Mouse (Mus musculus) monocyte, adult 5-6 weeks (primary cell): ENCODE measurements around the gene Foxred2. TPM values are rescaled to one million over a fixed set of nuclear protein-coding genes. Genes with fewer than 3 reads are reported as not detected.

ENCODE experiments used
- ATAC-seq: fragments of 153-309, 156-312 bp; replicated peaks from 2 replicates; pipeline ENCODE4 v1.8.0; 2017; ENCODE audit warnings: mild to moderate bottlenecking; ENCODE audit not compliant: low TSS enrichment, insufficient number of reproducible peaks, severe bottlenecking, poor library complexity, low FRiP score
- total RNA-seq: library from RNA; stranded (forward); fragments of 200-1000, 200-491, 200-594 nt; gene quantifications from 3 replicates; pipeline ENCODE4 v1.2.3, GENCODE M21; 2017

Foxred2 gene
- total RNA-seq, 1 experiment from 2014 or later: 5.1 TPM

DNA sequence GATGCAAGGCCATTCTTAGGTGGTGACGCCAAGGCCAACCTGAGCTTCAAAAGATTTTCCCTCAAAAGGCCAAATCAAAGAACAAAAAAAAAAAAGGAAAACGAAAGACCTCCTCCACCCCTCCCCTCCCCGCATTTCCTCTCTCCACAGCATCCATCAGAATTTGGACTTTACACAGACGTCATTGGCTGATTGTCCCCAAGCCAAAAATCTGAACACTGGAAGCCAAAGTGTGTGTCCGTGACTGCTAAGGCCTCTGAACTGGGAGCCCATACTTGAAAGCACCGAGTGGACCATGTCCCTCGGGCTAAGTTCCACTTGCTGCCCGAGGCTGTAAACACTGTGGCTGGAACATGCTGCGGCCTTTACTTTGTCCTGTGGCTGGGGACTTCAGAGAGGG lies 33.8 kb downstream of the Foxred2 start:
- no peak for ATAC-seq

DNA sequence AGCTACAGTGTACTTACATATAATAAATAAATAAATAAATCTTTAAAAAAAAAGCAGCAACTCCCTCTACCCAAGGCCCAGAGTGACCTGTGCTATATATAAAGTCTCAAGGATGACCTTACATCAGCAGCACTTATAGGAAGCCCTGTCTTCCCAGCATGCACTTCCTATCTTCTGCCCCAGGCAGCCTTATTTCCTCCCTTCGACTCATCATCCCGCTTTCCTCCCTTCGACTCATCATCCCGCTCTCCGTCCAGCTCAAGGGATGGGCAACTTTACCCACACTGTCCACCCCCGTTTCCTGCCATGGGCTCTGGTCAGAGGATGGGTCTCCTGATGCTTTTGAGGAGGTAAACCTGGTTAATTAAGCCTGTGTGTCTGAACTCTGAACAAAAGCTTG lies 34.9 kb downstream of the Foxred2 start:
- ATAC-seq: no peak

DNA sequence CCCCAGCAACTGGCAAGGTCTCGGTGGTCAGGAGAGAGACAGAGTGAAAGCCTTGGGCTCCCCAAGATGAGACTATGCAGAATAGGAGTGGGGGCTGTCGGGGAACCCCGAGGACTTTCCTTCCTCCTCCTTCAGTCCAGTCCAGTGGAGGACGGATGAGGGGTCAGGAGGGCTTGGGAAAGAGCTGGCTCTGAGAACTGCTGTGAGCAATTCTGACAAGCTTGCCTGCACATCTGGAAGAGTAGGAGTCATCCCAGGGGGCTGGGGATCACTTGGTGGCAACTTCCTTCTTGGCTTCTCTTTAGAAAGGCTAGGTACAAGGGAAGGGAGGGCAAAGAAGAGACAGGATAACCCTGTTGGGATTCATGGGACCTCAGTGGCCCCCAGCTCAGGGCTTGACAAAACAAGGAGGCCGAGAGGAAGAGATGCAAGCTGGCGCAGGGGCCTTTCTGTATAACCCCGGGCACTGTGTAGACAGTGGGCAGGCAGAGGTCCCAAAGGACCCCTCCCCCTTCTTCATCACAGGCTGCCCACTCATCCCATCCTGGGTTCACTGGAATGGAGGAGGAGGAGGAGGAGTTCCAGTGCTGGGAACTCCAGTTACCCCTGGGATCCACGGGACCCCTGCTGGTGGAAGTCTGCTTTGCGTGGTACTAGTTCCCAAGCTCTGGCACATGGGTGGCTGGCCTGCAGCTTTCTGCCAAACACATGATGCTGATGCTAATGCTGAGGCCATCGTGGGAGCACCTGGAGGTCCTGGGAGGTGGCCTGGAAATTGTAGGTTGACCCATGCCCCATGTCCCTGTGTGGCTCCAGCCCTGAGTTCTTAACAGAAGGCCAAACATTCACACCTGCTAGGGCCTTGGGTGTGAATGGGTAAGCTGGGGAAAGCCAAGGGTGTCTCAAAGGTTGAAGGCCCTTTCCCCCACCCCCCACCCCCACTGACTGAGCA lies 35.7 kb downstream of the Foxred2 start:
- ATAC-seq: no peak

DNA sequence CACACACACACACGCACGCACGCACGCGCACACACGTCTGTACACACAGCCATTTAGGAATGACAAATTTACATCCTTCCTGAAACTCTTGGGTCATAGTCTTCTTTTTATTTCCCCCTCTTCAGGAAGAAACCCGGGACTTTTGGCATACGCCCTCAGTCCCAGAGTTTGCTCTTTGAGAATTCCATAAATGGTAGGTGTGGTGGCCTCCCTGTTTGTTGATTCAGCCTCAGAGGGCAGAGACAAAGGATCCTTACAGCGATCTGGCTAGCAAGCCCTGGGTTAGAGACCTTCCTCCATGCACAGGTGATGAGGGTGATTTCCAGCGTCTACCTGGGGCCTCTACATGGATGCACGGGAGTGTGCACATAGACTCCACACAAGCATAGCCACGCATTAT lies 37.1 kb downstream of the Foxred2 start:
- ATAC-seq: no peak

DNA sequence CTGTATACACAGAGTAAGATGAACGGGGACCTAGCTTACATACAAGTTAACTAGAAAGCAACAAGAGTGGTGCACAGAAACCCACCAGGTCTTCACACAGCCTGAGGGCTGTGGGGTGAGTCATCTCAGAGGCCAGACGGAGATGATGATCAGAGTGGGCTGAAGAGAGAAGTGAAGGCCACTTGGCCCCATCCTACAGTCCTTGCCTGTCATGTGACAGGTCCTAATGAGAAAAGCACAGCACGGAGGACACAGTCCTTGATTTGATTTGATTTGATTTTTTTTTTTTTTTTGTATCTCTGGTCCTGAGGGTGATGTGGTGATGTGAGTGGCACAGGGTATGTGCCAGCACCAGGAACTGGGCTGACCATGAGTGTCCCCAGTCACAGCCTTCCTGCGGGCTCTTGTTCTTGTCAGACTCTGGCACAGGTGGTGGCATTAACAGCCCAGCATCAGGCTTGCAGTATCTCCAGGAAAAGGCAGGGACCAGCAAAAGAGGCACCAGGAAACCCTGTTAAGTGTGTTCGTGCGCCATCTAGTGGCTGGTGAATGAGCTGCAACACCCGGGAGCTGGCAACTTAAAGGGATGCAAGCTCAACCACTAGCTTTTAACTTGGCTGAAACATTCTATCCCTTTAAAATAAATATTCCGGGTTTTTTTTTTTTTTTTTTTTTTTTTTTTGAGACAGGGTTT lies 39.5 kb downstream of the Foxred2 start:
- ATAC-seq: peak; percentile 64

DNA sequence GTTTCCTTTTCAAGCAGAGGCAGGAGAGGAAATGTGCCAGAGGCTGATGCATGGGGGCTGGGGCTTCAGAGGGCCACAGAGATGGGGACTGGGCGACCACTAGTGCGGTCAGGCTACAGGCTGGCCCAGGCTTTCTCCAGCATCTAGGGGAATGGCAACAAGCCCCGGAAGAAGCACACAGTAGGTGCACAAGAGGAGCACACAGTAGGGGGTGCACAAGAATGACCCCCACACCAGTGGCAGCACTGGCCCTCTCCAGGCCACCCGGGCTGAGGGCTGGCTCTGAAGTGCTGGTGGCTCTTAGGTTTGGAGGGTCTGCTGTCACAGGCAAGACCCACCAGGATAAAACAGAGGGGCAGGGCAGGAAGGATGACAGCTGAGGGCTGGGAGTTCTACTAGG lies 41.2 kb downstream of the Foxred2 start:
- ATAC-seq: no peak

DNA sequence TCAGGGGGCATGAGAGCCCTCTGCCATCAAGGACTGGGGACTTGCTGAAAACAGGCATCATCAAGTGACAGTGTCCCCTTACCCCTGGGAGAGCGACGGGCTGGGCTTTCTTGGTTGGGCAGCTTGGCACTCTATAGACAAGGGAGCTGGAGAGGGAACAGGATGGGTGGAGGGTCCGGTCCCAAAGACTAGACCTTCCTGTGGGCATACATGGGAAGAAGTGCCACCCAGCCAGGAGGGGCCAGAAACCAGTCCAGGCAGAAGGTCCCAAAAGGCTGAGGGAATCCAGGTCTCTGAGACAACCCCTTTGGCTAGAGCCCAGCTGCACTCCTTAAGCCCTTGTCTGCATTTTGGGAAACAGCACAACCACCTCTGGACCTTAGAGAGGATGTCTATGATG lies 42.0 kb downstream of the Foxred2 start:
- no peak for ATAC-seq

DNA sequence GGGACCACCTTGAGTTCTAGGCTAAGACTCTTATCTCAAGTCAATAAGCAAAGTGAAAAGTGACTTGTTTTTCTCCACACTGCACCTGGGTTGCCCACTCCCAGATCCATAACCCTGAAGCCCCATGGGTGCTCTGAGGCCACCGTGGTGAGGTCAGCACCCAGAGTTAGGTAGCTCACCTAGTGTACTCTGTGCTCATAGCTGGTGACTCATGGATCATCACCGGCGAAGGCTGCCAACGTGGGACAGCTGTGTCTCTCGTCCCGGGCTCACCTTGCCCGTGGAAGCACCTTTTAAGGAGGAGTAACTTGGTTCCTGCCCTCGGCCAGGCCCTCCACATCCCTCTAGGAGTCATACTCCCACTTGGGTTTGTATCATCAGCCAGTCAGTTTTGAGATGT lies 43.5 kb downstream of the Foxred2 start:
- ATAC-seq: no peak

DNA sequence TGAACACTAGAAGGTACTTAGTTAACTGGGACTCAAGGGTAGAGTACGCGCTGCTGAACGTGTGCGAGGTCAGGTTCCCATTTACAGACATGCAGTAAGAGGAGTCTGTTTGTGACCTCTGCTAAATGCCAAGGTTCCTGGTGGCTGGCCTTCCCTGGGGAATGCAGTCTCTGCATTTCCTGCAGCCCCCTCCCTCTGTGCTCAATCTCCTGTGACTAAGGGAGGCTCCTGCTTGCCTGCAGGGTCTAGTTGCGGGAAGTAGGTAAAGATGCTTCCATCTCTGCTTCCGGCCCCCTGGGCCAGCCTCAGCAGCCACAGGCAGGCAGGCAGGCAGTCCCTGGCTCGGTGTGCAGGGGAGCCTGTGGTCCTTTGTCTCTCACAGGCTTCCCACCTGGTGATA lies 43.9 kb downstream of the Foxred2 start:
- ATAC-seq: no peak

DNA sequence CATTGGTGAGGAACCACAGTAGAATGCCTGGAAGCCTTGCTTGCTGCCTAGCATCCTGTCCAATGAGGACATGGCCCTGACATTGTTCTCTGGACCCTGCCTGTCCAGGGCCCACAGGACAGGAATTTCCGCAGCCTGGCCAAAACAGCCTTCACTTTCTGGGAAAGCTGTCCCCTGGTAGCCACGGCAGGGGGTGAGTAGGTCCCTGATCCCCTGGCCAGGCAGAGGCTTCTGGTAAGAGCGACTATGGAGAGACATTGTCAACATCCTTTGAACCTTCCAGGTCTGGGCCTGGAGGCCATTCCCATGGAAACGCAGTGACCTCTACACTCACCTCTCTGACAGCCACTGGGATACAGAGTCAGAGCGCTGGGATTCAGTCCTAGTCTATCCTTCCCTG lies 44.5 kb downstream of the Foxred2 start:
- no peak for ATAC-seq

DNA sequence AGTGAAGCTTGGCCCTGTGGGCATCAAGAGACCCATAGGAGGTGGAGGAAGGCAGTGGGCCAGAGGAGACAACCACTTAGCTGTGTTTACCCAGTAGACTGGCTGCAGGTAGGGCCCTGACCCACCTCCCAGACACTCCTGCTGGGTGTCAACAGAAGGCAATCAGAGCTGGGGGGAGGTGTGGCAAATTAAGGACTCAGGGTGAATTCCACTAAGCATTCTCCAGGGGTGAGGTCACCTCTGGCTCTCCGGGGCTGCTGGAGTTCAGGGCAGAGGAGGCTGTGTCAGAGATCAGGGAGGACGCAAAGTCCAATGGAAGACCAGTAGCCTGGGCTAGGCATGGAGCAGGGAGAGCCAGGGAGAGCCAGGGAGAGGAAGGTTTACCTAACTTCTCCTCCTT lies 45.5 kb downstream of the Foxred2 start:
- ATAC-seq: no peak

DNA sequence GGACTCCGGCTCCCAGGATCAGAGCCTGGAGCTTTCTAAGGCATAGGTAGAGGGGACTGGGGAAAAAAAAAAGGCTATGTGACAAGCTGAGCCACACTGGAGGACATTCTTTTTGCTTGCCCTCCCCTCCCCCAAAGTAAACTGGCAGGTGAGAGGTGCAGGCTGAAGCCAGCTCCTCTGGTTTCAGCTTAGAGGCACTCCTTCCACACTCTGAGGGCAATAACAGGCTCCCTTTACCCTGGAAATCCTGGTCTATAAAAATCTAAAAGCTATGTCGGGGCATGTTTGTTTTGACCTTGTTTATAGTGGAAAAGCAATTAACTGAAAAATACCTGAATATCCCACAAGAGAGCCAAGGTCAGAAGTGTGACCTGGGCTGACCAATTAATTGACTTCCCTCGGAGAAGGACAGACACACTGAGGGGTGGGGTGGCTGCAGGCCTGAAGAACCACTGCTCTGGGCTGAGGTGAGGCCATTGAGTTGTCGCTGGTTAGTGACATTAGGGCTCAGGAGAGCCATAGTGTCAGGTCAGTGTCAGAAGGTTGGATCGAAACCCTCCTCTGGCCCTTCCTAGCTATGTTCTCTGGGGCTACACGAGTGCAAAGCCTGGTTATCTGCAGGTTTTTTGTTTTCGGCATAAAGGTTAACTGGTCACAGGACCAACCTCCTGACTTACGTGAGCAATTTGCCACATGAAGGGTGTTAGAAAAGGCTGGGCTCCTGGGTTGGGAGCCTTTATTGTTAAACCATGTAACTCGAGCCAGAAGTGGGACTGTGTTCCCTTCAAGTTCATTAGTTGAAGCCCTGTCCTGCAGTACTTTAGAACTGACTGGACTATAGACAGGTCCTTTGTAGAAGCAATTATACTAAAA lies 48.6 kb downstream of the Foxred2 start:
- no peak for ATAC-seq

DNA sequence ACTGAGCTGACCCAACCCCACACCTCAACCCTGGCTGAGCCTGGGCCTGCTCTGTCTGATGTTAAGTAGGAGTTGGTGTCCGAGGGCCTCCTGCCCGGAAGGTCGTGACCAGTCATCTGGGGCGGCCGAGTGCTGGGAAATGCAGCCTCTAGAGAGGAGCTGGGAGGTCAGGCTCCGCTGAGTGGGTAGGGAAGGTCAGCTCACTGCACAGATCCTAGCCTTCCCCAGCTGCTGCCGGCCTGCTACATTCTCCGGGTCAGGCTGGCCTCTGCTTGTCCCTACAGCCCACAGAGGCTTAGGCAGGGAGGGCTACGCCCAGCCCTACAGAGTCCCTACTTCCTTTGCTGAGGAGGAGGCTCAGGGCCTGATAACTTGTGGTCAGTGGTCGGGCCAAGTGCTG lies 50.0 kb downstream of the Foxred2 start:
- ATAC-seq: no peak

DNA sequence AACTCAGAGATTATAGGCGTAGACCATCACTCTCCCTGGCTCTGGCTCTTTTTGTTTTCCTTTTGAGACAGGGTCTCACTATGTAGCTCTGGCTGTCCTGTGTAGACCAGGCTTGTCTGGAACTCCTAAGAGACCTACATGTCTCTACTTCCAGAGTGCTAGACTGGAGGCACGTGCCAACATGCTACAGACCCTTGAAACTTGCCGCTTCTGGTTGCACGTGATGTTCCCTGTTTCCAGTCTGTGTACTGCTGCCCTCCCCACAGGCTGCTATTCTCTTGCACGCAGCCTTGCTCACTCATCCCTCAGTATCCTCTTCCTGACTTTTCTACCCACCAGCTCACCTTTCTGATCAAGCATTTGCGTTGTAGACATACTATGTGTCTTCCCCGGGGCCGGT lies 50.4 kb downstream of the Foxred2 start:
- no peak for ATAC-seq

DNA sequence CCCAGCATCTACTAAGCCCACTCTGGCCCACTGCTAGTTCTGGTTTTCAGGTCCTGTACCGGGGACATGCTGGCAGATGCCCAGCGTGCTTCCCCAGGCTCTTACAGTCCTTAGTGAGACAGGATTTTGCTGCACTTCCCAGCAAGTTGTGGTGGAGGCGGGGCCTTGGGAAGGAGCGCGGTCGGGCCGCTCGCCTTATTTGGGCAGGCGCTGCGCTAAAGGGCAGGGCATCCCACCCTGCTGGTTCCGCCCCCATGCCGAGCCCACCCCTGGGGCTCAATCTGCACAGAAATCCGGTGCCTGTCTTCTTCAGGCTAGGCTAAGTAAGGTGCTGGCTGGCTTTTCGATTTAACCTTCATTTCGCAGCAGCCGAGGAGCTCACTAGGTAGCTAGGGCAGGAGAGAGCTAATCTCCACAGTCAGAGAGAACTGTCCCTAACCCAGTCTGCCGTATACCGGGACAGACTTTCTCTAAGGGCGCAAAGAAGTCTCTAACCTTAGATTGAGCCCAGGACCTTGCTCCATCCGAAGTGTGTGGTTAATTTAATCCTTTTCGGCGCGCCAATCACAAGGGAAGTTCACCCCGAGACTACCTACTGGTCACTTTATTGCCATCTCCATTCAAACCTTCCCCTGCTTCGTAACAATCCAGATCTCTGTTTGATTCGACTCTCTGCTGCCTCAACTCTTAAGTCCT lies 51.1 kb downstream of the Foxred2 start:
- 0 out of 2 replicates have a peak, but pooled peaks have one; percentile 14 for ATAC-seq

DNA sequence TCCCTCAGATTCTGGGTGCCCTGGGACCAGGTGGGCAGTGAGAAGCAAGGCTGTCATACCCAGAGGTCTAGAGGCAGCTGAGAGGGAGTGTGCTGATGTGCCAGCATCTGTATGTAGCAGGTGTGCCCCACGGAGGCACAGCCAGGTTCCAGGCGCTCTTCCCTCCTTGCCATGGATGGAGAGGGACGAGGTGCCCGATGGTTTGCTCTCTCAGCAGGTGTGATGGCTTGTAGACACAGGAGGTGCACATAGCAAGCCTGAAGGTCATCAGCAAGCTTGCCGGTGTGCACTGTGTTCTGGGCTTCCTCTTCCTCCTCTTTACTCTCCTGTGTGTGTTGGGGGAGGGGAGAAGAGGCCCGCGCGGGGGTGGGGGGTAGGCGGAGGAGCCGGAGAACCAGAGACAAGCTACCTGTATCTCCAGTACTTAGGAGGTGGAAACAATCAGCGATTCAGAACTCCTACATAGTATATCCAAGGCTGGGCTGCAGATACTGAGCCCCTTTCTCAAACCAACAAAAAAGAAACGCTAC lies 52.1 kb downstream of the Foxred2 start:
- no peak; the same call in 1 of the 2 replicates for ATAC-seq

DNA sequence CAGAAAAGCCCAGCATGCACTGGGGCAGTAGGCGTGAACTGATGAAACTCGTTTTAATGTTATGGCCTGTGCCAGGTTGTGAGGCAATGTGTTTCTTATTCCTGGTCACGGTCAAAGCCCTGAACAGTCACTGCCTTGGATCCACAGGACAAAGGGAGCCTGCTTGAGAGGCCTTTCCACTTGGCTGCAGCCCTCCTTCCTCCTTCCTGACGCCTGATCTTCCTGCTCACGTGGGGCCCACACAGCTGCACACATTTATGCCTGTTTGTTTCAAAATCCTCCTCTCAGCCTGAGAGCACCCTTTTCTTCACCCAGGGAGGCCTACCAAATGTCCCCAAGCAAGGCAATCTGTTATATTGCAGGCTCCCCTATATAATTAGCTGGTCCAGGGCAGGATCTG lies 53.3 kb downstream of the Foxred2 start:
- ATAC-seq: 0 out of 2 replicates have a peak, but pooled peaks have one; percentile 13

DNA sequence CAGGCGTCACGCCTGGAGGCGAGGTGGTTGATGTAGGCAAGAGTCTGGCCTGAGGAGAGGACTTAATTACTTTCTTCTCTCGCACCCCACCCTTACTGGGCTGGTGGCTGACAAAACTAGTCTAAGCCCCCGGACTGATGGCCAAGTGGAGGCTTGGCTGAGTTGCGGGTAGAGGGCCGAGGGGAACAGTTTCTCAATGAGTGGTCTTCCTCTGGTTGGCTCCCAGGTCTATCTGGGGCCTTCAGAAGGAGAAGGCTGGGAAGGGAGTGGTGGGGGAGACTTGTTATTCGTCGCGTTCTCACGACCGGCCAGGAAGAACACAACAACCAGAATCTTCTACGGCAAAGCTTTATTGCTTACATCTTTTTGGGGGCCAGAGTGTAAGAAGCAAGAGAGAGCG lies 61.6 kb downstream of the Foxred2 start:
- ATAC-seq: no peak
